Mouse (Mus musculus) neural tube, embryonic 10.5 days (tissue): ENCODE measurements around the gene Tapbpl.

Source experiments
- DNase-seq: peaks from one replicate; pipeline ENCODE4 v3.0.0-alpha.2; 2017; ENCODE audit warnings: low spot score; ENCODE audit errors: extremely low spot score

The Tapbpl gene

GRCm38 (mm10) chr6:125240617-125241016 is 9.0 kb upstream of the Tapbpl start:
- no peak for DNase-seq

- DNase-seq, result no peak
These were observed 7.9 kb upstream of the Tapbpl start for GRCm38 (mm10) chr6:125239547-125239946.

GRCm38 (mm10) chr6:125238396-125238795 is 6.7 kb upstream of the Tapbpl start:
- DNase-seq, result no peak

- no peak for DNase-seq
These were observed 5.8 kb upstream of the Tapbpl start for GRCm38 (mm10) chr6:125237421-125237820.

- DNase-seq, result no peak
These were observed 5.1 kb upstream of the Tapbpl start, which contains the start of gene Cd27 for GRCm38 (mm10) chr6:125236782-125237181. Gene Cd27, minus strand, starts transcription at chr6:125237010.

GRCm38 (mm10) chr6:125236341-125236740 is 4.7 kb upstream of the Tapbpl start:
- no peak for DNase-seq

- no peak for DNase-seq
These were observed 2.8 kb upstream of the Tapbpl start for GRCm38 (mm10) chr6:125234520-125234828.

- no peak for DNase-seq
These were observed 2.3 kb upstream of the Tapbpl start for GRCm38 (mm10) chr6:125233816-125234519.

GRCm38 (mm10) chr6:125232516-125232915 is 856 bp upstream of the Tapbpl start:
- DNase-seq, result no peak

- no peak for DNase-seq
These were observed 381 bp upstream of the Tapbpl start for GRCm38 (mm10) chr6:125232045-125232437.

- no peak for DNase-seq
These were observed 1.1 kb downstream of the Tapbpl start for GRCm38 (mm10) chr6:125230571-125230970.

GRCm38 (mm10) chr6:125225518-125226115 is 6.0 kb downstream of the Tapbpl start:
- DNase-seq, result no peak

- no peak for DNase-seq
These were observed 9.1 kb downstream of the Tapbpl start for GRCm38 (mm10) chr6:125222577-125222976.

- no peak for DNase-seq
These were observed 9.5 kb downstream of the Tapbpl start for GRCm38 (mm10) chr6:125222146-125222545.

- no peak for DNase-seq
These were observed 10.4 kb downstream of the Tapbpl start for GRCm38 (mm10) chr6:125221115-125221745.

- DNase-seq, result peak; percentile 33
These were observed 12.7 kb downstream of the Tapbpl start for GRCm38 (mm10) chr6:125218963-125219362.

- DNase-seq, result no peak
These were observed 13.8 kb downstream of the Tapbpl start for GRCm38 (mm10) chr6:125217899-125218298.

GRCm38 (mm10) chr6:125216898-125217297 is 14.8 kb downstream of the Tapbpl start:
- DNase-seq, result no peak

- peak; percentile 86 for DNase-seq
These were observed 16.3 kb downstream of the Tapbpl start, which contains the start of gene Vamp1 for GRCm38 (mm10) chr6:125215148-125215954. Gene Vamp1, plus strand, starts transcription at chr6:125215551.

- DNase-seq, result no peak
These were observed 17.9 kb downstream of the Tapbpl start for GRCm38 (mm10) chr6:125213715-125214114.

- no peak for DNase-seq
These were observed 18.5 kb downstream of the Tapbpl start for GRCm38 (mm10) chr6:125213129-125213528.

- no peak for DNase-seq
These were observed 19.0 kb downstream of the Tapbpl start for GRCm38 (mm10) chr6:125212621-125213020.
